15 mouse cellular contexts compared by ENCODE assay signal in the genomic region with DNA sequence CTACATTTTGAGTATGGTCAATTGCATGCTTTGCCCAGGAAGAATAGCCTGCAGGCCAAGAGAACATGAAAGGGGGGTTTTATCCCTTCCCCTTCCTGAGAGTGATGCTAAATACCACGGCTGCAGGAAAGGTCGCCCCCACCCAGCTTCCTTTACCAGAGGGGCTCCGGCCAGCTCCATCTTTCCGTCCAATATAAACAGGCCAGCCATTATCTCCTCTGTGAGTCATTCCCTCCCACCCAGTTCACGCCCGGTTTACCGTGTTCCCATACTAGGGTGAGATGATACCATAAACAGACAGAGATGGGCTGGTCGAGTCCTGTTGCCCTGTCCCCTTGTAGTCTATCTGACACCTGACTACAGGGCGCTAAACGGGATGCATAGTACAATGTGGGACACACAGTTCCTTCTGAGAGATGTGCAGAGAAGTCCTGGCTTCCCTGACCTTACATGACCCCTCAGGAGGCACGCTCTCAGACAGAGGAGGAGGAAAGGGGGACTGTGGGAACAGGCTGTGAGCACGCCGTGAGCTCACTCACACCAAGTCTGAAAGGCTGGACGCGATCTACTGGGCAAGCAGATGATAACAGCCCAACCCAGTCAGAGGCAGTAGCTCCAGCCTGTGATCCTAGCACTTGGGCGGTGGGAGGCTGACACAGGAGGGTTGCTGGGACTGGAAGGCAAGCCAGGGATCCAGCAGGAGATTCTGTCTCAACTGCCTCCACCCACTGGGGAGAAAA. TPM values are rescaled to one million over a fixed set of nuclear protein-coding genes. Genes with fewer than 3 reads are reported as not detected.
A peak's percentile ranks its signal among the peaks of the same experiment; 100 is the strongest.
DNase-seq lines count a peak whose midpoint lies in the region; ATAC-seq and TF ChIP-seq lines count a peak whose summit lies in the region.
"Had no signal": no experiment of that assay in that cellular context is flagged by ENCODE, and none has a peak within 500 bp of the region (broad histone marks: within the 10 kb centered on the region; RNA-seq: fewer than 3 reads in every experiment).

No protein-coding gene starts in this region.

- no peaks in the 10 kb centered on the region for H3K9me3 ChIP-seq in heart, embryonic 14.5 days (ENCODE audit: control insufficient read depth, low read length)
- H3K9me3 ChIP-seq in lung, embryonic 14.5 days (ENCODE audit: low read depth, low read length): no peaks in the 10 kb centered on the region
- no peaks in the 10 kb centered on the region for H3K9me3 ChIP-seq in liver, embryonic 11.5 days (ENCODE audit: control insufficient read depth, low read length)

- H3K4me2 ChIP-seq in heart, embryonic 14.5 days (ENCODE audit: low read length): no peak overlapping the region
- no peak overlapping the region for H3K4me2 ChIP-seq in lung, embryonic 14.5 days
- H3K4me2 ChIP-seq in liver, embryonic 11.5 days: no peak overlapping the region

- no peak for TF ChIP-seq CTCF in lung, embryonic 14.5 days (IDR thresholded peaks at IDR 0.05; ENCODE audit: low read depth)

- no peak overlapping the region for H3K4me3 ChIP-seq in heart, embryonic 14.5 days (ENCODE audit: control insufficient read depth in 1 of 2, insufficient read depth in 1 of 2, low read depth in 1 of 2, low read length in 2 of 2)
- no peak overlapping the region for H3K4me3 ChIP-seq in lung, embryonic 14.5 days (ENCODE audit: low read depth, low read length)
- H3K4me3 ChIP-seq in liver, embryonic 11.5 days (ENCODE audit: low read depth, low read length): no peak overlapping the region

- DNase-seq in ovary, adult 18-20 months (ENCODE audit: low spot score): peak; percentile 36
- DNase-seq in ovary, postnatal 36 days (ENCODE audit: low spot score): no peak
- DNase-seq in lung, embryonic 14.5 days: peak; percentile 20
- no peak for DNase-seq in spleen, postnatal 14 days (ENCODE audit: low spot score in 2 of 2)
- no peak for DNase-seq in embryo, embryonic 10.5 days (ENCODE audit: low spot score)
- no peak for DNase-seq in liver, embryonic 11.5 days (ENCODE audit: low spot score)
- DNase-seq: B cell, adult 2 months; cerebellum, adult 11-12 months; gastrocnemius, postnatal 36 days; kidney, adult 18-20 months; kidney, postnatal 36 days; liver; thymus, postnatal 14 days had no signal

- H3K36me3 ChIP-seq in heart, embryonic 14.5 days (ENCODE audit: control insufficient read depth, insufficient read depth, low read length): peaks cover 10% of the 10 kb centered on the region
- no peaks in the 10 kb centered on the region for H3K36me3 ChIP-seq in lung, embryonic 14.5 days (ENCODE audit: insufficient read depth)
- no peaks in the 10 kb centered on the region for H3K36me3 ChIP-seq in liver, embryonic 11.5 days (ENCODE audit: control insufficient read depth, insufficient read depth, low read length)

- H3K27me3 ChIP-seq in heart, embryonic 14.5 days (ENCODE audit: control insufficient read depth, insufficient read depth, low read length): no peaks in the 10 kb centered on the region
- no peaks in the 10 kb centered on the region for H3K27me3 ChIP-seq in lung, embryonic 14.5 days (ENCODE audit: insufficient read depth, low read length)
- H3K27me3 ChIP-seq in liver, embryonic 11.5 days (replicated peaks; ENCODE audit: control insufficient read depth, insufficient read depth, low read length): no peaks in the 10 kb centered on the region

- peak overlapping the region; percentile 46 to 53 for H3K27ac ChIP-seq in heart, embryonic 14.5 days (replicated peaks in 1 of 2; ENCODE audit: control insufficient read depth in 1 of 2, insufficient read depth in 1 of 2, low read depth in 2 of 2, low read length in 2 of 2)
- H3K27ac ChIP-seq in lung, embryonic 14.5 days (ENCODE audit: low read depth): no peak overlapping the region
- H3K27ac ChIP-seq in liver, embryonic 11.5 days (ENCODE audit: low read depth, low read length): no peak overlapping the region

- H3K4me1 ChIP-seq in heart, embryonic 14.5 days (ENCODE audit: control insufficient read depth in 2 of 2, insufficient read depth in 2 of 2, low read length in 2 of 2): peaks cover 10 to 20% of the 10 kb centered on the region in 2 experiments; a peak in 3 of 4 replicates
- no peaks in the 10 kb centered on the region for H3K4me1 ChIP-seq in lung, embryonic 14.5 days (ENCODE audit: insufficient read depth)
- peaks cover 8% of the 10 kb centered on the region for H3K4me1 ChIP-seq in liver, embryonic 11.5 days (replicated peaks; ENCODE audit: control insufficient read depth, insufficient read depth, low read length)

- WGBS in heart, embryonic 14.5 days: 44% methylated on average over 16 of the region's 16 CpGs
- 42% methylated on average over 16 of the region's 16 CpGs for WGBS in lung, embryonic 14.5 days
- WGBS in liver, embryonic 11.5 days: 56% methylated on average over 16 of the region's 16 CpGs

- H3K9ac ChIP-seq in heart, embryonic 14.5 days (ENCODE audit: low read length): no peak overlapping the region
- H3K9ac ChIP-seq in lung, embryonic 14.5 days: no peak overlapping the region
- no peak overlapping the region for H3K9ac ChIP-seq in liver, embryonic 11.5 days (ENCODE audit: low read depth, low read length)

- ATAC-seq in heart, embryonic 14.5 days (ENCODE audit: insufficient number of reproducible peaks, insufficient read depth, low FRiP score, low read depth): peak; percentile 75
- ATAC-seq in lung, embryonic 14.5 days (ENCODE audit: insufficient read depth): no peak
- no peak for ATAC-seq in liver, embryonic 11.5 days (replicated peaks; ENCODE audit: low FRiP score)
- ATAC-seq: hindbrain, embryonic 16.5 days had no signal

RNA-seq across cellular contexts. Expression of gene Nfatc2, which starts 55.3 kb away (rescaled TPM):
- 13.0 and 13.2 TPM in 2 replicates for polyA plus RNA-seq in heart, embryonic 14.5 days (2014; fragmentation: Nextera tagmentation; extraction: Ambion mirVana)
- polyA plus RNA-seq in lung, embryonic 14.5 days (2014; fragmentation: Nextera tagmentation; extraction: Ambion mirVana): 2.1 and 2.3 TPM in 2 replicates
- 0.77 TPM in 2 replicates for polyA plus RNA-seq in liver, embryonic 11.5 days (2014; fragmentation: Nextera tagmentation; extraction: Ambion mirVana)

Comparison
In these comparisons a context has a peak if more than half of its experiments do, and no peak if none do; other contexts are left out.
1. DNase-seq: peak in ovary, adult 18-20 months (single experiment) and lung, embryonic 14.5 days (single experiment); none in ovary, postnatal 36 days (single experiment), spleen, postnatal 14 days (0 of 2), embryo, embryonic 10.5 days (single experiment) and liver, embryonic 11.5 days (single experiment).
2. H3K27ac ChIP-seq: peak in heart, embryonic 14.5 days (2 of 2); none in lung, embryonic 14.5 days (single experiment) and liver, embryonic 11.5 days (single experiment).